Mouse (Mus musculus) lung, embryonic 16.5 days (tissue): ENCODE data around the gene Scn5a. TPM values are rescaled to one million over a fixed set of nuclear protein-coding genes. Genes with fewer than 3 reads are reported as not detected.

ENCODE experiments used
- ATAC-seq: fragments of 200-750 bp; cut with Nextera tagmentation; 2 replicates; pipeline ENCODE4 v1.8.0; 2017; ENCODE audit warnings: low read depth, mild to moderate bottlenecking, moderate library complexity
- H3K27ac ChIP-seq: fragments of 300-500 bp; sonication (generic); 2 replicates; pipeline ENCODE4 v1.5.1; 2014; ENCODE audit warnings: mild to moderate bottlenecking, control low read depth, low read length
- H3K27me3 ChIP-seq: fragments of 300-500 bp; sonication (generic); 2 replicates; pipeline ENCODE4 v1.6.1; 2014; ENCODE audit warnings: low read depth, low read length, mixed read lengths; ENCODE audit not compliant: control insufficient read depth, insufficient read depth
- H3K36me3 ChIP-seq: fragments of 300-500 bp; sonication (generic); 2 replicates; pipeline ENCODE4 v1.6.1; 2014; ENCODE audit warnings: low read length; ENCODE audit not compliant: control insufficient read depth, insufficient read depth
- H3K4me1 ChIP-seq: fragments of 300-500 bp; sonication (generic); replicated peaks from 2 replicates; pipeline ENCODE4 v1.6.1; 2014; ENCODE audit warnings: low read length, mixed read lengths; ENCODE audit not compliant: control insufficient read depth, insufficient read depth
- H3K4me2 ChIP-seq: fragments of 300-500 bp; sonication (generic); 2 replicates; pipeline ENCODE4 v1.6.1; 2014; ENCODE audit warnings: low read depth, low read length, control low read depth
- H3K4me3 ChIP-seq: fragments of 300-500 bp; sonication (generic); 2 replicates; pipeline ENCODE4 v1.5.1; 2014; ENCODE audit warnings: mild to moderate bottlenecking, low read length, control low read depth
- H3K9ac ChIP-seq: fragments of 300-500 bp; sonication (generic); 2 replicates; pipeline ENCODE4 v1.6.1; 2014; ENCODE audit warnings: low read length, control low read depth
- H3K9me3 ChIP-seq: fragments of 300-500 bp; sonication (generic); 2 replicates; pipeline ENCODE4 v1.6.1; 2016; ENCODE audit warnings: low read length; ENCODE audit not compliant: control insufficient read depth
- WGBS: fragments of 180-500 bp; shearing (Covaris S2); extraction: QIAGEN DNeasy Blood & Tissue Kit; methylation state at CpG from one replicate; pipeline ENCODE4 v1.1.7; 2014; 5-methylcytosine and 5-hydroxymethylcytosine counted together
- polyA plus RNA-seq: library from polyadenylated mRNA; unstranded; fragments of >200 nt; fragmentation: Nextera tagmentation; extraction: Ambion mirVana; gene quantifications from 2 replicates; pipeline ENCODE4 v1.2.1, GENCODE M21; 2015

Scn5a gene
- polyA plus RNA-seq, 1 experiment from 2014 or later, result 0.80 TPM

GRCm38 (mm10) chr9:119438498-119439000 lies 140.3 kb downstream of the Scn5a start:
- no peak overlapping the region for H3K27ac ChIP-seq
- H3K4me3 ChIP-seq, result no peak overlapping the region
- H3K4me1 ChIP-seq, result no peaks in the 10 kb centered on the region
- WGBS, result 91% methylated on average over 9 of the region's 9 CpGs
- ATAC-seq, result no peak
- no peak overlapping the region for H3K4me2 ChIP-seq
- H3K9ac ChIP-seq, result no peak overlapping the region
- no peaks in the 10 kb centered on the region for H3K27me3 ChIP-seq
- no peaks in the 10 kb centered on the region for H3K9me3 ChIP-seq
- H3K36me3 ChIP-seq, result peaks cover 7% of the 10 kb centered on the region

- Histone ChIP-seq H3K4me1 (no peaks in the 10 kb centered on the region), H3K27ac (no peak overlapping the region), H3K4me3 (no peak overlapping the region), H3K9ac (no peak overlapping the region), H3K4me2 (no peak overlapping the region), H3K9me3 (no peaks in the 10 kb centered on the region), H3K27me3 (no peaks in the 10 kb centered on the region), H3K36me3 (peaks cover 9% of the 10 kb centered on the region)
- ATAC-seq, result no peak
- 89% methylated on average over 12 of the region's 12 CpGs for WGBS
Observed at GRCm38 (mm10) chr9:119438065-119438464, 140.8 kb downstream of the Scn5a start.

- Histone ChIP-seq H3K4me1 (no peaks in the 10 kb centered on the region), H3K27me3 (no peaks in the 10 kb centered on the region), H3K9me3 (no peaks in the 10 kb centered on the region), H3K27ac (no peak overlapping the region), H3K4me3 (no peak overlapping the region), H3K36me3 (peaks cover 15% of the 10 kb centered on the region), H3K9ac (no peak overlapping the region), H3K4me2 (no peak overlapping the region)
- 53% methylated on average over 2 of the region's 2 CpGs for WGBS
- no peak for ATAC-seq
Observed at GRCm38 (mm10) chr9:119435855-119436254, 143.0 kb downstream of the Scn5a start.

Other genes starting within 250 kb of the Scn5a start
- gene Acaa1a, start 239.3 kb downstream of the Scn5a start, polyA plus RNA-seq, result 111 and 123 TPM in 2 replicates
- gene Myd88, start 237.6 kb downstream of the Scn5a start, polyA plus RNA-seq, result 36.5 and 36.9 TPM in 2 replicates
- gene Xylb, start 221.6 kb downstream of the Scn5a start, polyA plus RNA-seq, result 5.1 and 5.2 TPM in 2 replicates
- 0.06 and 0.13 TPM in 2 replicates for gene Slc22a14, start 213.5 kb downstream of the Scn5a start, polyA plus RNA-seq
- gene Acvr2b, start 176.9 kb downstream of the Scn5a start, polyA plus RNA-seq, result 7.1 and 10.8 TPM in 2 replicates
- gene Exog, start 134.1 kb downstream of the Scn5a start, polyA plus RNA-seq, result 23.5 and 27.3 TPM in 2 replicates
- 0.06 and 0.11 TPM in 2 replicates for gene Scn10a, start 140.3 kb upstream of the Scn5a start, polyA plus RNA-seq
- 0.04 TPM in 1 of 2 replicates, not detected in the other for gene Scn11a, start 246.4 kb upstream of the Scn5a start, polyA plus RNA-seq